Mouse (Mus musculus): ENCODE measurements around the gene Pik3c2a.

GRCm38 (mm10) chr7:116327901-116328300, 115.3 kb downstream of the Pik3c2a start:
- TF ChIP-seq CTCF (IDR thresholded peaks at IDR 0.05; ENCODE audit: low read depth) (no peak), EP300 (IDR thresholded peaks at IDR 0.05; ENCODE audit: low read depth) (no peak)
